Mouse (Mus musculus): Measurements from ENCODE around the gene Lrrc4. TPM values are rescaled to one million over a fixed set of nuclear protein-coding genes. Genes with fewer than 3 reads are reported as not detected.

Lrrc4 gene
- polyA plus RNA-seq, 1 experiment from 2014 or later = 0.87 TPM

DNA sequence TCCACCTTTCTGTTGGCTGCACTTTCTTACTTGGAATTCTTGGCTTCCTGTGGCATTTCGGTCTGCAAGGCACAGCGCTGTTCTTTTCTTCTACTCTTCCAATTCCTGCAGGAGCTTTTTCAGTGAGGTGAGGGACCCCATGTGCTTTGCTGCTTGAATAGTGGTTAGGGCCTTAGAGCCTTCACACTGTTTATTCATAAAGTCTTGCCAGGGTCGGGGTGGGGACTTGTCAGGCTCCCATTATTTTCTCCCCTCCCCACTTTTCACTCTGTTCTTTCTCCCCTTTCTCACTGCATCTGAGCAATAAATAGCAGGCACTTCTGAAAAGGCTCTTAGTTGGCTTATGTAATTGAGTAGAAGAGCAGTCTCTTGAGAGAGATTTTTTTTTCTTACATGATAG is 213.2 kb downstream of the Lrrc4 start:
- Histone ChIP-seq H3K9ac (no peak overlapping the region), H3K36me3 (no peaks in the 10 kb centered on the region), H3K27me3 (no peaks in the 10 kb centered on the region), H3K4me3 (no peak overlapping the region), H3K9me3 (no peaks in the 10 kb centered on the region), H3K27ac (no peak overlapping the region), H3K4me1 (peaks cover 17% of the 10 kb centered on the region), H3K4me2 (replicated peaks) (no peak overlapping the region)
- 67% methylated on average over 3 of the region's 3 CpGs for WGBS
- ATAC-seq (ENCODE audit: insufficient number of reproducible peaks, insufficient read depth, low FRiP score, low TSS enrichment) = no peak

DNA sequence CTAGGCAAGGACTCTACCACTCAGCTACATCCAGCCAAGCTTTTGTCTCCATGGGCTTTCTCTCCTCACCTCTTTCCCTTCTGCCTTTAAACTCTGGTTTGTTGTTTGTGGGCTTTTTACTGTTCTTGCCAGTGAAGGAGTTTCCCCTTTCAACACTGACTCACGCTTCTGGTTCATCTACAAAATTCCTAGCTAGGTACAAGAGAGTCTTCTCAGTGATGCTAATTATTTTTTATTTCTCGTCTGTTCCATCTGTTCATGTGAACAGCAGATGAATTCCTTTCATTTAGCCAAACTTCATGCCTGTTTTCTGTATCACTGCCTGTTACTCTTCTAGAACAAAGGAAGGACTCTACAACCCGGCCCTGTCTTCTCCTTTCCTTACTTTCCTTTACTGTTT is 215.6 kb downstream of the Lrrc4 start:
- Histone ChIP-seq H3K9me3 (no peaks in the 10 kb centered on the region), H3K27ac (no peak overlapping the region), H3K4me2 (replicated peaks) (no peak overlapping the region), H3K9ac (no peak overlapping the region), H3K36me3 (no peaks in the 10 kb centered on the region), H3K4me3 (no peak overlapping the region), H3K4me1 (peaks cover 17% of the 10 kb centered on the region), H3K27me3 (no peaks in the 10 kb centered on the region)
- no peak for ATAC-seq (ENCODE audit: insufficient number of reproducible peaks, insufficient read depth, low FRiP score, low TSS enrichment)
- WGBS = 59% methylated on average over 3 of the region's 3 CpGs

DNA sequence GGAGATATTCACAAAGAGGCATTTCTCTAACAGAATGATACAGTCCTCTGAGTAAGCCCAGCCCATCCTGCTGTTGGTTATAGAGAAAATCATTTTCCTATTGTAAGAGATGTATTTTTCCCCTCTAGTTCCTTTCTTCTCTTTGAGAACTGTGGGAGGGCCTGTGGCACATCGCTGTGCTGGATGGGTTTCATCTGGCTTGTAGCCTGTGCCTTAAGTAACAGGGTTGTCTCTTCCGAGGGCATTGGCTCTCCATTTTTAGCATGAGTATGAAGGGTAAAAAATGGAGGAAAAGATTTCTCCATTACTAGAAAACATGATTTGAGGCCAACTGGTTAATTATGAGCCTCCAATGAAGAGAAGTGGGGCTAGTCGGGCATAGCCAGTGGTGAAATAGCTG is 216.1 kb downstream of the Lrrc4 start:
- ATAC-seq (ENCODE audit: insufficient number of reproducible peaks, insufficient read depth, low FRiP score, low TSS enrichment) = no peak
- no peaks in the 10 kb centered on the region for H3K27me3 ChIP-seq
- no peak overlapping the region for H3K4me2 ChIP-seq (replicated peaks)
- no peaks in the 10 kb centered on the region for H3K36me3 ChIP-seq
- no peak overlapping the region for H3K4me3 ChIP-seq
- no peaks in the 10 kb centered on the region for H3K9me3 ChIP-seq
- H3K4me1 ChIP-seq = peaks cover 17% of the 10 kb centered on the region
- WGBS = 94% methylated on average over 3 of the region's 3 CpGs
- H3K9ac ChIP-seq = no peak overlapping the region
- no peak overlapping the region for H3K27ac ChIP-seq

DNA sequence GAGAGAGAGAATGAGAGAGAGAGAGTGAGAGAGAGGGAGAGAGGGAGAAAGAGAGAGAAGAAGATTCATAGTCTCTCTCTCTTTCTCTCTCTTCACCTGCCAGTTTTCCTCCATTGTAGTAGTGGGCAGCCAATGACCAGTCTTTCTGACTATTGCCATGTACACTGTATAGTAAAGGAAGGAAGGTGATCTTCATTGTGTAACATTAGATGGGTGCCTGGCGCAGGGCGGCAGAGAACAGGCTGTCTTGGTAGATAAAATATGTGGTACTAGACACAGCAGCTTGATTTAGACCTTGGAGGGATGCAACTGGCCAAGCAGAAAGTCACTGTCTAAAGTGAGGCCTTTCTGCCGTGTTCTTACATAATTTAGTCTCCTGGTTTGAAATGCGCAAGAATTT is 216.7 kb downstream of the Lrrc4 start:
- Histone ChIP-seq H3K27ac (no peak overlapping the region), H3K9me3 (no peaks in the 10 kb centered on the region), H3K36me3 (no peaks in the 10 kb centered on the region), H3K4me1 (peaks cover 17% of the 10 kb centered on the region), H3K4me3 (no peak overlapping the region), H3K27me3 (no peaks in the 10 kb centered on the region), H3K9ac (no peak overlapping the region), H3K4me2 (replicated peaks) (no peak overlapping the region)
- ATAC-seq (ENCODE audit: insufficient number of reproducible peaks, insufficient read depth, low FRiP score, low TSS enrichment) = no peak
- WGBS = 90% methylated on average over 4 of the region's 4 CpGs

DNA sequence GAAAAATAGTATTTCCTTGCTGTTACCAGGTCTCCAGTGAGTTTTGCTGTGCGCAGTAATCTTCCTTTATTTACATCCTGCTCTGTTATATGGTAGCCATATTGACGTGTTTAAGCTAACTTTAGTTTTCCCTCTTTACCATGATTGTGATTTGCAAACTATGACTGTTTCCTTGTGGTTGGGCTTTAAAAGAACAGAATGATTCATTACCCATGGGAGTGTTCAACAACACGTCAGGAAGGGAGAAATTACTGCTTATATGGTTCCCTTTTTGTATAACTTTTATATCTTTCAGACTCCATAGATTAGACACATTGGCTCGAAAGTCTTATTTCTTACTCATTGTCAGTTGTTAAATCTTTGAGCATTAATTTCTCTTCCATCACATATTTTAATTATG is 218.1 kb downstream of the Lrrc4 start:
- Histone ChIP-seq H3K9ac (no peak overlapping the region), H3K27me3 (no peaks in the 10 kb centered on the region)
- 82% methylated on average over 4 of the region's 4 CpGs for WGBS

More for the DNA sequence above, 218.1 kb downstream of the Lrrc4 start:
- Histone ChIP-seq H3K4me2 (replicated peaks) (no peak overlapping the region), H3K36me3 (no peaks in the 10 kb centered on the region), H3K27ac (no peak overlapping the region), H3K9me3 (no peaks in the 10 kb centered on the region), H3K4me3 (no peak overlapping the region), H3K4me1 (peaks cover 6% of the 10 kb centered on the region)
- ATAC-seq (ENCODE audit: insufficient number of reproducible peaks, insufficient read depth, low FRiP score, low TSS enrichment) = no peak

Other genes starting within 250 kb of the Lrrc4 start
- gene Lep, start 228.5 kb upstream of the Lrrc4 start, polyA plus RNA-seq (2016; fragmentation: Nextera tagmentation; extraction: Ambion mirVana) = not detected in 2 replicates

Measured in embryonic facial prominence, embryonic 12.5 days (tissue).